Mouse (Mus musculus) neutrophil, adult 59 days (primary cell): ENCODE results near the gene Galnt4. TPM values are rescaled to one million over a fixed set of nuclear protein-coding genes. Genes with fewer than 3 reads are reported as not detected.

Experiments
- total RNA-seq, 2 experiments: library from RNA; stranded (reverse); gene quantifications; 1 replicate in 1 of 2; 2 replicates in 1 of 2; pipeline ENCODE4 v1.2.4; 2023

The Galnt4 gene
- 1 to 10 TPM; 7.5 to 9.8 TPM for total RNA-seq

GRCm38 (mm10) chr10:99107964-99108363 lies at the start of gene Galnt4:
Galnt4 (plus strand) TSS chr10:99108159.

GRCm38 (mm10) chr10:99106703-99107631 lies 992 bp upstream of the Galnt4 start, which contains the start of gene Poc1b:
Poc1b (plus strand) TSS chr10:99107036.

GRCm38 (mm10) chr10:99126225-99126624 lies 18.3 kb downstream of the Galnt4 start, which contains the start of gene Phxr2:
Phxr2 (minus strand) TSS chr10:99126325.

Other genes with a start within 250 kb of the Galnt4 start
- 100 to 1,000 TPM; 117 to 148 TPM for gene Atp2b1, start 193.8 kb upstream of the Galnt4 start, total RNA-seq
- 10 to 100 TPM; 13.4 to 14.3 TPM for gene Poc1b, start 1.1 kb upstream of the Galnt4 start, total RNA-seq
- not detected for gene Phxr2, start 18.2 kb downstream of the Galnt4 start, total RNA-seq
- gene Dusp6, start 155.1 kb downstream of the Galnt4 start, total RNA-seq: 100 to 1,000 TPM; 161 to 228 TPM